Mouse (Mus musculus): Measurements from ENCODE around the gene Sh3gl2. TPM values are rescaled to one million over a fixed set of nuclear protein-coding genes. Genes with fewer than 3 reads are reported as not detected.
A peak's percentile ranks its signal among the peaks of the same experiment; 100 is the strongest.

The Sh3gl2 gene
- polyA plus RNA-seq, 1 experiment: 46.7 TPM

- TF ChIP-seq POLR2A (IDR thresholded peaks at IDR 0.05; ENCODE audit: borderline replicate concordance, extremely low read depth, insufficient read depth, insufficient read length, poor library complexity, severe bottlenecking) (no peak), CTCF (IDR thresholded peaks at IDR 0.05; ENCODE audit: borderline replicate concordance, extremely low read depth, insufficient read depth, insufficient read length) (no peak)
These were observed 114.2 kb downstream of the Sh3gl2 start for GRCm38 (mm10) chr4:85319092-85319491.

GRCm38 (mm10) chr4:85325454-85325853 is 120.5 kb downstream of the Sh3gl2 start:
- DNase-seq (ENCODE audit: low read depth): peak; percentile 73
- TF ChIP-seq CTCF (IDR thresholded peaks at IDR 0.05; ENCODE audit: borderline replicate concordance, extremely low read depth, insufficient read depth, insufficient read length) (no peak), POLR2A (IDR thresholded peaks at IDR 0.05; ENCODE audit: borderline replicate concordance, extremely low read depth, insufficient read depth, insufficient read length, poor library complexity, severe bottlenecking) (no peak)

More at GRCm38 (mm10) chr4:85319092-85319491, 114.2 kb downstream of the Sh3gl2 start:
- DNase-seq (ENCODE audit: low read depth): peak; percentile 45

- TF ChIP-seq POLR2A (IDR thresholded peaks at IDR 0.05; ENCODE audit: borderline replicate concordance, extremely low read depth, insufficient read depth, insufficient read length, poor library complexity, severe bottlenecking) (no peak), CTCF (IDR thresholded peaks at IDR 0.05; ENCODE audit: borderline replicate concordance, extremely low read depth, insufficient read depth, insufficient read length) (no peak)
- no peak for DNase-seq (ENCODE audit: low read depth)
These were observed 121.1 kb downstream of the Sh3gl2 start for GRCm38 (mm10) chr4:85326052-85326451.

- DNase-seq (ENCODE audit: low read depth): peak; percentile 59
These were observed 129.8 kb downstream of the Sh3gl2 start for GRCm38 (mm10) chr4:85334688-85335200.

GRCm38 (mm10) chr4:85336356-85336755 is 131.4 kb downstream of the Sh3gl2 start:
- no peak for TF ChIP-seq POLR2A (IDR thresholded peaks at IDR 0.05; ENCODE audit: borderline replicate concordance, extremely low read depth, insufficient read depth, insufficient read length, poor library complexity, severe bottlenecking)
- no peak for TF ChIP-seq CTCF (IDR thresholded peaks at IDR 0.05; ENCODE audit: borderline replicate concordance, extremely low read depth, insufficient read depth, insufficient read length)
- no peak for DNase-seq (ENCODE audit: low read depth)

More at GRCm38 (mm10) chr4:85334688-85335200, 129.8 kb downstream of the Sh3gl2 start:
- TF ChIP-seq POLR2A (IDR thresholded peaks at IDR 0.05; ENCODE audit: borderline replicate concordance, extremely low read depth, insufficient read depth, insufficient read length, poor library complexity, severe bottlenecking): no peak
- TF ChIP-seq CTCF (IDR thresholded peaks at IDR 0.05; ENCODE audit: borderline replicate concordance, extremely low read depth, insufficient read depth, insufficient read length): no peak

- TF ChIP-seq CTCF (IDR thresholded peaks at IDR 0.05; ENCODE audit: borderline replicate concordance, extremely low read depth, insufficient read depth, insufficient read length) (no peak), POLR2A (IDR thresholded peaks at IDR 0.05; ENCODE audit: borderline replicate concordance, extremely low read depth, insufficient read depth, insufficient read length, poor library complexity, severe bottlenecking) (no peak)
These were observed 134.2 kb downstream of the Sh3gl2 start for GRCm38 (mm10) chr4:85339126-85339525.

GRCm38 (mm10) chr4:85340686-85341085 is 135.8 kb downstream of the Sh3gl2 start:
- no peak for DNase-seq (ENCODE audit: low read depth)

More at GRCm38 (mm10) chr4:85339126-85339525, 134.2 kb downstream of the Sh3gl2 start:
- no peak for DNase-seq (ENCODE audit: low read depth)

GRCm38 (mm10) chr4:85345911-85346310 is 141.0 kb downstream of the Sh3gl2 start:
- peak; percentile 60 for DNase-seq (ENCODE audit: low read depth)
- TF ChIP-seq POLR2A (IDR thresholded peaks at IDR 0.05; ENCODE audit: borderline replicate concordance, extremely low read depth, insufficient read depth, insufficient read length, poor library complexity, severe bottlenecking): no peak
- TF ChIP-seq CTCF (IDR thresholded peaks at IDR 0.05; ENCODE audit: borderline replicate concordance, extremely low read depth, insufficient read depth, insufficient read length): no peak

More at GRCm38 (mm10) chr4:85340686-85341085, 135.8 kb downstream of the Sh3gl2 start:
- TF ChIP-seq CTCF (IDR thresholded peaks at IDR 0.05; ENCODE audit: borderline replicate concordance, extremely low read depth, insufficient read depth, insufficient read length): no peak
- no peak for TF ChIP-seq POLR2A (IDR thresholded peaks at IDR 0.05; ENCODE audit: borderline replicate concordance, extremely low read depth, insufficient read depth, insufficient read length, poor library complexity, severe bottlenecking)

GRCm38 (mm10) chr4:85348079-85348643 is 143.2 kb downstream of the Sh3gl2 start:
- TF ChIP-seq POLR2A (IDR thresholded peaks at IDR 0.05; ENCODE audit: borderline replicate concordance, extremely low read depth, insufficient read depth, insufficient read length, poor library complexity, severe bottlenecking): no peak
- TF ChIP-seq CTCF (IDR thresholded peaks at IDR 0.05; ENCODE audit: borderline replicate concordance, extremely low read depth, insufficient read depth, insufficient read length): no peak
- peak; percentile 77 for DNase-seq (ENCODE audit: low read depth)

- TF ChIP-seq CTCF (IDR thresholded peaks at IDR 0.05; ENCODE audit: borderline replicate concordance, extremely low read depth, insufficient read depth, insufficient read length) (no peak), POLR2A (IDR thresholded peaks at IDR 0.05; ENCODE audit: borderline replicate concordance, extremely low read depth, insufficient read depth, insufficient read length, poor library complexity, severe bottlenecking) (no peak)
- DNase-seq (ENCODE audit: low read depth): no peak
These were observed 157.7 kb downstream of the Sh3gl2 start for GRCm38 (mm10) chr4:85362661-85363060.

- no peak for DNase-seq (ENCODE audit: low read depth)
- TF ChIP-seq CTCF (IDR thresholded peaks at IDR 0.05; ENCODE audit: borderline replicate concordance, extremely low read depth, insufficient read depth, insufficient read length) (no peak), POLR2A (IDR thresholded peaks at IDR 0.05; ENCODE audit: borderline replicate concordance, extremely low read depth, insufficient read depth, insufficient read length, poor library complexity, severe bottlenecking) (no peak)
These were observed 158.3 kb downstream of the Sh3gl2 start for GRCm38 (mm10) chr4:85363205-85363604.

- no peak for DNase-seq (ENCODE audit: low read depth)
- TF ChIP-seq CTCF (IDR thresholded peaks at IDR 0.05; ENCODE audit: borderline replicate concordance, extremely low read depth, insufficient read depth, insufficient read length): 0 out of 2 replicates have a peak, but pooled peaks have one; percentile 3
- TF ChIP-seq POLR2A (IDR thresholded peaks at IDR 0.05; ENCODE audit: borderline replicate concordance, extremely low read depth, insufficient read depth, insufficient read length, poor library complexity, severe bottlenecking): no peak
These were observed 166.1 kb downstream of the Sh3gl2 start for GRCm38 (mm10) chr4:85371036-85371435.
